Mouse (Mus musculus): Measurements from ENCODE around the gene Best1. TPM values are rescaled to one million over a fixed set of nuclear protein-coding genes. Genes with fewer than 3 reads are reported as not detected.
A peak's percentile ranks its signal among the peaks of the same experiment; 100 is the strongest.
"Not testable (repeated sequence)": the region's sequence is repeated elsewhere in the genome, so short reads cannot be mapped to it uniquely, and the experiment has no call there.

The Best1 gene
- total RNA-seq, 2 experiments from 2014 or later, result 1.2 to 1.5 TPM

GRCm38 (mm10) chr19:9984111-9985055 lies 17.1 kb downstream of the Best1 start:
- TF ChIP-seq CTCF (conservative IDR thresholded peaks at IDR 0.05), result no peak
- DNase-seq (ENCODE audit: low spot score in 2 of 2), result no peak
- H3K4me3 ChIP-seq, result peak overlapping the region; percentile 79

GRCm38 (mm10) chr19:9982852-9983542 lies 18.4 kb downstream of the Best1 start:
- no peak for TF ChIP-seq CTCF (conservative IDR thresholded peaks at IDR 0.05)
- DNase-seq (ENCODE audit: low spot score in 2 of 2), result peak; percentile 44 to 62
- Histone ChIP-seq H3K27ac (peak overlapping the region; percentile 94), H3K4me3 (peak overlapping the region; percentile 79)

More at GRCm38 (mm10) chr19:9984111-9985055, 17.1 kb downstream of the Best1 start:
- H3K27ac ChIP-seq, result peak overlapping the region; percentile 94

GRCm38 (mm10) chr19:9982151-9982851 lies 19.1 kb downstream of the Best1 start:
- 0 out of 2 replicates have a peak, but pooled peaks have one; percentile 16 for TF ChIP-seq CTCF (conservative IDR thresholded peaks at IDR 0.05)
- DNase-seq (ENCODE audit: low spot score in 2 of 2), result peak; percentile 97 to 98
- Histone ChIP-seq H3K4me3 (peak overlapping the region; percentile 79), H3K27ac (peak overlapping the region; percentile 94)

GRCm38 (mm10) chr19:9981621-9982020 lies 19.8 kb downstream of the Best1 start:
- no peak for TF ChIP-seq CTCF (conservative IDR thresholded peaks at IDR 0.05)
- Histone ChIP-seq H3K4me3 (peak overlapping the region; percentile 79), H3K27ac (peak overlapping the region; percentile 94)
- no peak for DNase-seq (ENCODE audit: low spot score in 2 of 2)

- TF ChIP-seq CTCF (conservative IDR thresholded peaks at IDR 0.05), result no peak
- Histone ChIP-seq H3K4me3 (no peak within 1 kb of the TSS; the same call in 1 of the 2 replicates), H3K27ac (peak within 1 kb of the TSS; percentile 94)
- no peak for DNase-seq (ENCODE audit: low spot score in 2 of 2)
These were observed 21.2 kb downstream of the Best1 start, which contains the start of gene Fth1 for GRCm38 (mm10) chr19:9980258-9980657. TSS of gene Fth1 (plus strand) at chr19:9980598.

- DNase-seq (ENCODE audit: low spot score in 2 of 2), result no peak
- H3K4me3 ChIP-seq, result no peak overlapping the region
- peak overlapping the region; percentile 91 for H3K27ac ChIP-seq
- no peak for TF ChIP-seq CTCF (conservative IDR thresholded peaks at IDR 0.05)
These were observed 22.3 kb downstream of the Best1 start for GRCm38 (mm10) chr19:9979156-9979555.

- no peak for TF ChIP-seq CTCF (conservative IDR thresholded peaks at IDR 0.05)
- Histone ChIP-seq H3K27ac (peak overlapping the region; percentile 91), H3K4me3 (no peak overlapping the region)
- peak; percentile 68 to 76 for DNase-seq (ENCODE audit: low spot score in 2 of 2)
These were observed 22.9 kb downstream of the Best1 start for GRCm38 (mm10) chr19:9978431-9978951.

DNA sequence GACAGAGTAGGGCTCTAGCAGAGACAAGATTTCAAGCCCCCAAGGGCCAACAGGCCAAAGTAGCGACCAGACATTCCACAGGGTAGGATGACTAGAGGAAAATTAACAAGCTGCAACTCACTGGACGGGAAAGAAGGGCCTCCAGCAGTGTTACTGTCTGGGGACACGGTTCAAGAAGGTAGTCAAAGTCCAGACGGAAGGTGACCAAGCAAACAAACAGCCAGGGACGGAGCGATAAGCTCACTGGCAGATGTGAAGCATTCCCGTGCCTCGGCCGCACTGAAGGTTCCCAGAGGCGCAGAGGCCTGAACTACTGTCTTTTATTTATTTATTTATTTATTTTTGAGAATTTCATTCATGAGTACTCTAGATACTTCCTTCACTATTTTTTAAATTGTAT lies 24.3 kb downstream of the Best1 start:
- TF ChIP-seq CTCF (conservative IDR thresholded peaks at IDR 0.05), result no peak
- no peak overlapping the region for H3K4me3 ChIP-seq
- no peak overlapping the region; the same call in 1 of the 2 replicates for H3K27ac ChIP-seq
- peak in 1 of 2 experiments; percentile 7 for DNase-seq (ENCODE audit: low spot score in 2 of 2)

GRCm38 (mm10) chr19:9974853-9975252 lies 26.6 kb downstream of the Best1 start:
- not testable (repeated sequence) for DNase-seq (ENCODE audit: low spot score in 2 of 2); H3K4me3 ChIP-seq; H3K27ac ChIP-seq

DNA sequence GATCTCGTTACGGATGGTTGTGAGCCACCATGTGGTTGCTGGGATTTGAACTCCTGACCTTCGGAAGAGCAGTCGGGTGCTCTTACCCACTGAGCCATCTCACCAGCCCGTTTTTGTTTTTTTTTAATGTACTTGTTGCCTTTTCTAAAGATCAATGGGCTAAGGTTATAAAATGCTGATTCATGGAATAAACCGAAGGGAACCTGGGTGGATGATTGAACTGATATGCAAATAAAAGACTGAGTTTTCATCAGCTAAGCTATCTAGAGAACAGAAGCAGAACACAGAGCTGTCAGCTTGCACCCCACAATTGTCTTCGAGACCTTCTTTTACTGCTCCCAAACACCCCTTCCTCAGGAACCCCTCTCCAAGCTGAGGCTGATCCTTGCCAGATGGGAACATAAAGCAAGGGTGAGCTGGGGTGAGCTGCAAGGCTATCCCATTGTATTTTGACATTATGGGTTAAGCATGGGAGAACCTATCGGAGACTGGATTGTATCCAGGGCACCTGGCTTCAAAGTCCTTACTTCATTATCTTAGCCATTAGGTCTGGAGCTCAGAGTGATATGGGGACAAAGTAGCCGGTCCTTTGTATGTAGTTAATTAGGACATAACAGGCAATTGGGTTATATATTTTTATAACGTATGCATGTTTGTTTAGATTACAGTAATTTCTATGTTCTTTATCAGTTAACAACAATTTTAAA lies 33.2 kb downstream of the Best1 start:
- no peak overlapping the region for H3K27ac ChIP-seq
- TF ChIP-seq CTCF (conservative IDR thresholded peaks at IDR 0.05), result no peak

GRCm38 (mm10) chr19:9966096-9966867 lies 35.2 kb downstream of the Best1 start:
- Histone ChIP-seq H3K27ac (peak overlapping the region; percentile 61), H3K4me3 (no peak overlapping the region)
- no peak for DNase-seq (ENCODE audit: low spot score in 2 of 2)
- no peak for TF ChIP-seq CTCF (conservative IDR thresholded peaks at IDR 0.05)

More for the DNA sequence above, 33.2 kb downstream of the Best1 start:
- no peak for DNase-seq (ENCODE audit: low spot score in 2 of 2)
- no peak overlapping the region for H3K4me3 ChIP-seq

All from layer of hippocampus, adult 2 months (tissue).